Mouse (Mus musculus): ENCODE results near the gene 4930503E14Rik. TPM values are rescaled to one million over a fixed set of nuclear protein-coding genes. Genes with fewer than 3 reads are reported as not detected.

The 4930503E14Rik gene
- not detected for polyA plus RNA-seq (2017; shearing (Covaris generic))

DNA sequence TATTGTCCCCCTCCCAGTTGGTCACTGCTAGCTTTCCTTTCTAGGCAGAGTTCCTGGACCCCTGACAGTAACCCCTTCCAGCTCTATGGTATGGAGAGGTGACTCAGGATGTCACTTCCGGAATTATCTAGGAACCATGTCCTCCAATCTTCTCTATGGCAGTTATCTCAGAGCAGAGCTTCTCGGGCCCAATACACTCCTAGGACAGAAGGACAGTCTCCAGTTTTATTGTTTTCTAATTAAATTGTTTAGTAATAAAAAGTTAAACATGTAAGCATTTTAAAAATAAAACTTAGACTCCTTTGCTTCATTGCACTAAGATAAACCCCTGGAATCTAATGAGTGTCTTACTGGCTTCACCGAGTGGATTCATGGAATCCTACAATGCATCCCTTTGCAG lies at the start of gene 4930503E14Rik:
TSS of gene 4930503E14Rik (minus strand) at position 101 of the 400 bp plus-strand sequence.

GRCm38 (mm10) chr14:44197361-44197760 lies 15.7 kb downstream of the 4930503E14Rik start, which contains the start of gene Gm8212:
Gene Gm8212 (plus strand): TSS chr14:44197661.

GRCm38 (mm10) chr14:44123551-44123950 lies 89.5 kb downstream of the 4930503E14Rik start, which contains the start of gene Gm3327:
Gene Gm3327 (plus strand): TSS chr14:44123851.

Other genes with a start within 250 kb of the 4930503E14Rik start
- gene Ang6, start 211.0 kb downstream of the 4930503E14Rik start, polyA plus RNA-seq (2017; shearing (Covaris generic)) = not detected
- 0.50 TPM for gene Ear2, start 110.6 kb downstream of the 4930503E14Rik start, polyA plus RNA-seq (2017; shearing (Covaris generic))
- not detected for gene Gm3327, start 89.4 kb downstream of the 4930503E14Rik start, polyA plus RNA-seq (2017; shearing (Covaris generic))
- not detected for gene Gm8212, start 15.6 kb downstream of the 4930503E14Rik start, polyA plus RNA-seq (2017; shearing (Covaris generic))
- gene Gm8220, start 72.3 kb upstream of the 4930503E14Rik start, polyA plus RNA-seq (2017; shearing (Covaris generic)) = not detected
- not detected for gene Gm5930, start 125.3 kb upstream of the 4930503E14Rik start, polyA plus RNA-seq (2017; shearing (Covaris generic))
- not detected for gene Gm8229, start 152.1 kb upstream of the 4930503E14Rik start, polyA plus RNA-seq (2017; shearing (Covaris generic))
- gene Gm3371, start 197.4 kb upstream of the 4930503E14Rik start, polyA plus RNA-seq (2017; shearing (Covaris generic)) = not detected
- not detected for gene Gm8232, start 220.4 kb upstream of the 4930503E14Rik start, polyA plus RNA-seq (2017; shearing (Covaris generic))

Data from CD4-positive, CD25-positive, alpha-beta regulatory T cell (primary cell).